Comparison of ENCODE assay signal across 9 mouse cellular contexts in genomic region chr5:72094582-72094981, GRCm38 (mm10).
DNase-seq lines count a peak whose midpoint lies in the region; ATAC-seq and TF ChIP-seq lines count a peak whose summit lies in the region.
"Had no signal": no experiment of that assay in that cellular context is flagged by ENCODE, and none has a peak within 500 bp of the region (broad histone marks: within the 10 kb centered on the region; RNA-seq: fewer than 3 reads in every experiment).

No protein-coding gene starts in this region.

- DNase-seq in embryonic facial prominence, embryonic 11.5 days (ENCODE audit: low spot score) = peak; percentile 66
- no peak for DNase-seq in embryonic facial prominence, embryonic 10.5 days (ENCODE audit: low spot score)
- DNase-seq in left cerebral cortex, postnatal 25 days (ENCODE audit: low spot score in 2 of 2) = peak; percentile 35 to 74
- no peak for DNase-seq in left cerebral cortex, postnatal 4 days
- no peak for DNase-seq in Patski (ENCODE audit: low read depth, low spot score)
- DNase-seq in spleen, postnatal 36 days (ENCODE audit: low spot score in 2 of 2) = no peak
- no peak for DNase-seq in heart, adult 8-10 months (ENCODE audit: low spot score)

- peak; percentile 67 for TF ChIP-seq CTCF in Patski (IDR thresholded peaks at IDR 0.05)

- no peak overlapping the region for H3K9ac ChIP-seq in embryonic facial prominence, embryonic 11.5 days (replicated peaks; ENCODE audit: low read length)
- no peak overlapping the region for H3K9ac ChIP-seq in midbrain, embryonic 15.5 days

- no peaks in the 10 kb centered on the region for H3K9me3 ChIP-seq in embryonic facial prominence, embryonic 11.5 days (replicated peaks; ENCODE audit: control insufficient read depth, low read length)
- H3K9me3 ChIP-seq in embryonic facial prominence, embryonic 10.5 days = no peaks in the 10 kb centered on the region
- H3K9me3 ChIP-seq in midbrain, embryonic 15.5 days = no peaks in the 10 kb centered on the region
- H3K9me3 ChIP-seq: G1E had no signal

- no peak overlapping the region for H3K4me3 ChIP-seq in embryonic facial prominence, embryonic 11.5 days (ENCODE audit: low read depth, low read length)
- H3K4me3 ChIP-seq in embryonic facial prominence, embryonic 10.5 days = no peak overlapping the region
- no peak overlapping the region for H3K4me3 ChIP-seq in midbrain, embryonic 15.5 days

- no peaks in the 10 kb centered on the region for H3K4me1 ChIP-seq in embryonic facial prominence, embryonic 11.5 days (ENCODE audit: control insufficient read depth, insufficient read depth, low read length)
- no peaks in the 10 kb centered on the region for H3K4me1 ChIP-seq in embryonic facial prominence, embryonic 10.5 days
- H3K4me1 ChIP-seq in midbrain, embryonic 15.5 days = no peaks in the 10 kb centered on the region

- intact Hi-C loops in left cerebral cortex, postnatal 25 days (cut with DNase I) = loop anchor here (2.0 to 10.0 kb wide), 4 partner anchors 122 to 592 kb away; partner anchors contain the start of genes Gabra4 and Gabrb1
- intact Hi-C loops in left cerebral cortex, postnatal 4 days (cut with DNase I) = loop anchor here (2.0 to 10.0 kb wide), 2 partner anchors 400 to 592 kb away; no protein-coding TSS in a partner anchor

- no peak overlapping the region for H3K4me2 ChIP-seq in embryonic facial prominence, embryonic 11.5 days (ENCODE audit: low read depth, low read length)
- H3K4me2 ChIP-seq in midbrain, embryonic 15.5 days = no peak overlapping the region

- 62% methylated on average over 7 of the region's 7 CpGs for WGBS in embryonic facial prominence, embryonic 11.5 days
- WGBS in embryonic facial prominence, embryonic 10.5 days = 62% methylated on average over 7 of the region's 7 CpGs
- 58% methylated on average over 7 of the region's 7 CpGs for WGBS in midbrain, embryonic 15.5 days

- H3K27ac ChIP-seq in embryonic facial prominence, embryonic 11.5 days (replicated peaks; ENCODE audit: low read depth, low read length) = no peak overlapping the region
- no peak overlapping the region for H3K27ac ChIP-seq in embryonic facial prominence, embryonic 10.5 days (replicated peaks)
- H3K27ac ChIP-seq in midbrain, embryonic 15.5 days = no peak overlapping the region

- CTCF ChIA-PET in Patski (lab: Charles Lee) = interaction anchor here (0.7 to 2.9 kb wide), 8 partner anchors 9 to 556 kb away, joined by 3 to 11 read pairs (median 4); no protein-coding TSS in a partner anchor

- H3K36me3 ChIP-seq in embryonic facial prominence, embryonic 11.5 days (replicated peaks; ENCODE audit: control insufficient read depth, insufficient read depth, low read depth, low read length) = no peaks in the 10 kb centered on the region
- H3K36me3 ChIP-seq in embryonic facial prominence, embryonic 10.5 days (replicated peaks) = no peaks in the 10 kb centered on the region
- H3K36me3 ChIP-seq in midbrain, embryonic 15.5 days (replicated peaks) = no peaks in the 10 kb centered on the region
- H3K36me3 ChIP-seq: G1E had no signal

- ATAC-seq in embryonic facial prominence, embryonic 11.5 days (replicated peaks; ENCODE audit: insufficient number of reproducible peaks, low FRiP score, low TSS enrichment, low read depth) = no peak
- ATAC-seq in Patski = peak; percentile 65
- ATAC-seq in midbrain, embryonic 15.5 days (replicated peaks) = peak; percentile 79; the same call in 1 of the 2 replicates

- in situ Hi-C loops in Patski (cut with MboI; ENCODE audit: low pct_unique_long_range_greater_than_20kb) = loop anchor here (5.0 kb wide), 2 partner anchors 542 to 592 kb away; no protein-coding TSS in a partner anchor

- H3K27me3 ChIP-seq in embryonic facial prominence, embryonic 11.5 days (ENCODE audit: control insufficient read depth, insufficient read depth, low read length) = no peaks in the 10 kb centered on the region
- H3K27me3 ChIP-seq in embryonic facial prominence, embryonic 10.5 days (replicated peaks; ENCODE audit: low read depth, poor library complexity, severe bottlenecking) = no peaks in the 10 kb centered on the region
- peaks cover 15% of the 10 kb centered on the region for H3K27me3 ChIP-seq in Patski
- no peaks in the 10 kb centered on the region for H3K27me3 ChIP-seq in midbrain, embryonic 15.5 days (replicated peaks)

- POLR2A ChIA-PET in Patski (lab: Charles Lee) = no interaction called here

Comparison
In these comparisons a context has a peak if more than half of its experiments do, and no peak if none do; other contexts are left out.
1. DNase-seq: peak in embryonic facial prominence, embryonic 11.5 days (single experiment) and left cerebral cortex, postnatal 25 days (2 of 2); none in embryonic facial prominence, embryonic 10.5 days (single experiment), left cerebral cortex, postnatal 4 days (single experiment), Patski (single experiment), spleen, postnatal 36 days (0 of 2) and heart, adult 8-10 months (single experiment).